Mouse (Mus musculus): ENCODE measurements around the gene Ppp1r27. TPM values are rescaled to one million over a fixed set of nuclear protein-coding genes. Genes with fewer than 3 reads are reported as not detected.

The Ppp1r27 gene
- polyA plus RNA-seq, 1 experiment from 2014 or later, result 0.24 TPM

DNA sequence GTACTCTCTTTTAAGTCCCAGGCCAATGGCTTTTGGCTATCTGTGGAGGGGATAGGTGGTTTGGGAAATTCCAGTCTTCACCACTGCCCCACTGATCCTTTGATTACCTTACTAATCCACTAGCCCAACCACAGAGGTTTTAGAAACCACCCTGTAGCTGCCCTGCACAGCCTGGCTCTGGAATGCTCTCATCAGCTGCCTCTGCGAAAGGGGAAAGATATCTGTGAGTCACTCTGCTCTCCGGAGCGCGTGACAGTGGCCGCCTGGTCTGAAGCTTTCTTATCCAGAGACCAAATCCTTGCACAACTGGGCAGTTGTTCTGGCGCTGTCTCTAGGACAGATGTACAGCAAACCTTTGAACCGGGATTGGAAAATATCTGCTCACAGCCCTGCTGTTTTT lies 3.9 kb upstream of the Ppp1r27 start:
- H3K4me3 ChIP-seq (ENCODE audit: low read depth, low read length), result no peak overlapping the region
- no peak overlapping the region for H3K9ac ChIP-seq (ENCODE audit: low read length)
- DNase-seq (ENCODE audit: low spot score) (no peak), ATAC-seq (replicated peaks; ENCODE audit: low FRiP score, low TSS enrichment, low read depth) (no peak)
- H3K9me3 ChIP-seq (ENCODE audit: control insufficient read depth, low read length), result peaks cover 3% of the 10 kb centered on the region; the same call in 1 of the 2 replicates
- H3K4me2 ChIP-seq (ENCODE audit: low read length), result no peak overlapping the region
- H3K27ac ChIP-seq (ENCODE audit: low read depth), result no peak overlapping the region
- H3K36me3 ChIP-seq (ENCODE audit: control insufficient read depth, insufficient read depth, low read length), result peaks cover 9% of the 10 kb centered on the region
- no peaks in the 10 kb centered on the region for H3K27me3 ChIP-seq (replicated peaks; ENCODE audit: control insufficient read depth, insufficient read depth, low read length)
- WGBS, result 71% methylated on average over 7 of the region's 7 CpGs
- peaks cover 4% of the 10 kb centered on the region for H3K4me1 ChIP-seq (replicated peaks; ENCODE audit: control insufficient read depth, insufficient read depth, low read length)

DNA sequence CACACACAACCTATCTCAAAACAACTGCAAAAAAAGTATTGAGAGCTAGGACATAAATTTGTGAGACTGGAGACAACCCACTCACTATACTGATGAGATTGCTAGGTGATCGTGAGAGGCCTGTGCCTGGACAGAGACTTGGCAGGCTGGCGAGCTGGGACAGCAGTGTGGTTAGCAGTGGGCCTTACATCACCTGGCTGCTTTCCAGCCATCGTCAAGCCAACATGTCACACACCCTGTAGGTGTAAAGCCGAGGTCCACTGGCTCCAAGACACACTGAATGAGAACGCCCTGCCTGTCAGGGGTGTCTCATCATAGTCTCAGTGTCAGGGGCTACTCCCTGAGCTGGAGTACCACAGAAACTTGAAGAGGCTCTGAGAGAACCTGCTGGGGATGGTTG lies 1.8 kb upstream of the Ppp1r27 start:
- H3K27me3 ChIP-seq (replicated peaks; ENCODE audit: control insufficient read depth, insufficient read depth, low read length), result no peaks in the 10 kb centered on the region
- no peak overlapping the region for H3K27ac ChIP-seq (ENCODE audit: low read depth)
- no peak overlapping the region for H3K4me3 ChIP-seq (ENCODE audit: low read depth, low read length)
- H3K9me3 ChIP-seq (ENCODE audit: control insufficient read depth, low read length), result peaks cover 2% of the 10 kb centered on the region; the same call in 1 of the 2 replicates
- DNase-seq (ENCODE audit: low spot score), result no peak
- no peaks in the 10 kb centered on the region for H3K36me3 ChIP-seq (ENCODE audit: control insufficient read depth, insufficient read depth, low read length)
- no peak overlapping the region for H3K4me2 ChIP-seq (ENCODE audit: low read length)
- ATAC-seq (replicated peaks; ENCODE audit: low FRiP score, low TSS enrichment, low read depth), result no peak
- peaks cover 15% of the 10 kb centered on the region for H3K4me1 ChIP-seq (replicated peaks; ENCODE audit: control insufficient read depth, insufficient read depth, low read length)
- WGBS, result 73% methylated on average over 5 of the region's 5 CpGs
- no peak overlapping the region for H3K9ac ChIP-seq (ENCODE audit: low read length)

DNA sequence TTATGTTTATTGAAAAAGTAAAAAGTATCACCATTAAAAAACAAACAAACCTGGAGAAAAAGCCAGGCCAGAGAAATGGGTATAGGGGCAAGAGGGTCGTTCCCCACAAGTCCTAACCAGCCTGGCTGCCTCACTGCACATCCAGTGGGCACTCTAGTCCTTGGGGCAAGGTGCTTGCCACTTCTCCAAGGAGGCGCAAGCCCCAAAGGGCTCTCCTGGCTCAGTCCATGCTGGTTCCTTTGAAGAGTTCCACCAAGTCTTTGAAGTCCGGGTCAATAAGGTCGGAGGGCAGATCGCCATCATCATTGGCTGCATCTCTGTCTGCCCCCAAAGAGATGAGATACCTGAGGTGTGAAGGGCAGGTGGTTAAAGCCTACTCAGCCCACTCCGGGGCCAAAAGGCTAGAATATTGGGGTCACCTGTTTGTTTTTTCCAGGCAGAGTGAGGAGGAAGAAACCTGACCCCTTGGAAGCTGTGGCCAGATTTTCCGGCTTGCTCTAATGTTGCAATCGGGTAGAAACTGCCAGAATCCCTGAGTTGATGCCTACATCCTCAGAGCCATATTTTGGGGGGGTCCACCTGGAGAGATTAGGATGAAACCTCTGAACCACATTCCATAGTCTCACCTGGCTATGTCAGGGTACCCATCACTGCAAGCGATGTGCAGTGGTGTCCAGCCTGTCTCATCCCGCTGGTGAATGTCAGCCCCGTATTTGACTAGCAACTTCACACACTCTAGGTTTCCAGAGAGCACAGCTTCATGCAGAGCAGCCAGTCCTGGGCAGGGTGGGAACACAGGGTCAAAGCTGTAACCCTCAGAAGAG lies 734 bp downstream of the Ppp1r27 start:
- H3K4me1 ChIP-seq (replicated peaks; ENCODE audit: control insufficient read depth, insufficient read depth, low read length), result peaks cover 15% of the 10 kb centered on the region
- H3K9ac ChIP-seq (ENCODE audit: low read length), result peak overlapping the region; percentile 89
- peak overlapping the region; percentile 83 for H3K4me3 ChIP-seq (ENCODE audit: low read depth, low read length)
- H3K27me3 ChIP-seq (replicated peaks; ENCODE audit: control insufficient read depth, insufficient read depth, low read length), result no peaks in the 10 kb centered on the region
- WGBS, result 66% methylated on average over 11 of the region's 11 CpGs
- H3K4me2 ChIP-seq (ENCODE audit: low read length), result peak overlapping the region; percentile 89
- DNase-seq (ENCODE audit: low spot score), result no peak
- peaks cover 5% of the 10 kb centered on the region for H3K36me3 ChIP-seq (ENCODE audit: control insufficient read depth, insufficient read depth, low read length)
- peak; percentile 41 for ATAC-seq (replicated peaks; ENCODE audit: low FRiP score, low TSS enrichment, low read depth)
- H3K9me3 ChIP-seq (ENCODE audit: control insufficient read depth, low read length), result no peaks in the 10 kb centered on the region
- H3K27ac ChIP-seq (ENCODE audit: low read depth), result peak overlapping the region; percentile 84; the same call in 1 of the 2 replicates

DNA sequence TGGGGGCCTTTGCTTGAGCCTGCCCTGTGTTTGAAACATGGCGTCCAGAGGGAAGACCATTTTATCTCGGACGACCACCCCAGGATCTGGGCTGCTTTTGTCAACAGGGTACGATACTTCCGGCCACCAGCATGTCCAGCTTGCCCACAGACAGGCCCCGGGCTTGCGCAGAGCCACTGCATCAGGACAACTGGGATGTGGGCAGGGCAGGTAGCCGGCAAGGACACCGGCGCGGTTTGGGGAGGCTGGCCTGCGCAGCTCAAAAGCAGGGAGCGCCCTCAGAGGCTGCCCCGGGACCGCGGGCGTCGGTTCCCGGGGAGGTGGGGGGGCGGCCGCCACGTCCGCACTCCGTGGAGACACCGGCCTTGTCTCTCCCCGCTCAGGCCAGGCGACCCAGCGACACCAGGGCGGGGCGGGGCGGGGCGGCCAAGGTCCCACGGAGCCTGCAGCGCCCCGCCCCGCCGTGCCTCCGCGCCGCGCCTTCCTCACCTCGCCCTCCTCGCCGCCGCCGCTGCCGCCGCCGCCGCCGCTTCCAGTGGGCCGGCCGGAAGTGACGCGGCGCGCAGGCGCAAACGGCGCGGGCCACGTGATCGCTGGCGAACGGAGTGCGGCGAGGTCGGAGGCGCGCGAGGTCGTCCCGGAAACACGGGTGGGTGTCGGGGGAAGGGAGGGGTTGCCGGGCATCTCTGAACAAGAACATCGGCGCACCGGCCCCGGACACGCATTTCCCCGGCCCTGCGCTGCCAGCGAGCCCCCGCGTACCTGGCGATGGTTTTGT lies 1.6 kb downstream of the Ppp1r27 start, which contains the start of gene Mcrip1:
Mcrip1 (minus strand) TSS at position 560 of the 778 bp plus-strand sequence.
- Histone ChIP-seq H3K4me2 (ENCODE audit: low read length) (peak within 1 kb of the TSS; percentile 89), H3K27ac (ENCODE audit: low read depth) (peak within 1 kb of the TSS; percentile 84), H3K4me3 (ENCODE audit: low read depth, low read length) (peak within 1 kb of the TSS; percentile 83), H3K27me3 (replicated peaks; ENCODE audit: control insufficient read depth, insufficient read depth, low read length) (no peaks in the 10 kb centered on the region), H3K9me3 (ENCODE audit: control insufficient read depth, low read length) (no peaks in the 10 kb centered on the region), H3K36me3 (ENCODE audit: control insufficient read depth, insufficient read depth, low read length) (peaks cover 13% of the 10 kb centered on the region), H3K4me1 (replicated peaks; ENCODE audit: control insufficient read depth, insufficient read depth, low read length) (peaks cover 15% of the 10 kb centered on the region), H3K9ac (ENCODE audit: low read length) (peak within 1 kb of the TSS; percentile 89)
- DNase-seq (ENCODE audit: low spot score) (peak; percentile 91), ATAC-seq (replicated peaks; ENCODE audit: low FRiP score, low TSS enrichment, low read depth) (peak; percentile 82)
- WGBS, result under 1% methylated on average over 76 of the region's 87 CpGs

DNA sequence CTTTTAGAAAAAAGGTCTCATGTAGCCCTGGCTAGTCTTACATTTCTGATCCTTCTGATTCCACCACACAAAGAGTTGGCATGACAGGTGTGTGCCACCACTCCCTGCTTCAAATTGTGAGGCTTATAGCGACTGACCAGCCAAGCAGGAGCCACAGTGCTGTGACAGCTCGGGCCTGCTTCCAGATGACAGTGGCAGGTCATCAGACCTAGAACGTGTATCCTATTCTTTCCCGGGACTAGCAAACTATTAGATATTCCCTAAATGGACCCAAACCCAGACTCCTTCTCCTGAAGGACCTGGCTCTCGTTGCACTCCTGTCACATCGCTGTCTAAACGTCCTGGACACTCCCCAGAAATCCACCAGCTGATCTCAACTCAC lies 2.2 kb downstream of the Ppp1r27 start:
- H3K27me3 ChIP-seq (replicated peaks; ENCODE audit: control insufficient read depth, insufficient read depth, low read length), result no peaks in the 10 kb centered on the region
- peak overlapping the region; percentile 89 for H3K4me2 ChIP-seq (ENCODE audit: low read length)
- peaks cover 15% of the 10 kb centered on the region for H3K4me1 ChIP-seq (replicated peaks; ENCODE audit: control insufficient read depth, insufficient read depth, low read length)
- WGBS, result 18% methylated on average over 7 of the region's 7 CpGs
- peak overlapping the region; percentile 84 for H3K27ac ChIP-seq (ENCODE audit: low read depth)
- H3K36me3 ChIP-seq (ENCODE audit: control insufficient read depth, insufficient read depth, low read length), result peaks cover 19% of the 10 kb centered on the region
- ATAC-seq (replicated peaks; ENCODE audit: low FRiP score, low TSS enrichment, low read depth), result no peak
- DNase-seq (ENCODE audit: low spot score), result no peak
- peak overlapping the region; percentile 89 for H3K9ac ChIP-seq (ENCODE audit: low read length)
- H3K9me3 ChIP-seq (ENCODE audit: control insufficient read depth, low read length), result no peaks in the 10 kb centered on the region
- H3K4me3 ChIP-seq (ENCODE audit: low read depth, low read length), result peak overlapping the region; percentile 83

DNA sequence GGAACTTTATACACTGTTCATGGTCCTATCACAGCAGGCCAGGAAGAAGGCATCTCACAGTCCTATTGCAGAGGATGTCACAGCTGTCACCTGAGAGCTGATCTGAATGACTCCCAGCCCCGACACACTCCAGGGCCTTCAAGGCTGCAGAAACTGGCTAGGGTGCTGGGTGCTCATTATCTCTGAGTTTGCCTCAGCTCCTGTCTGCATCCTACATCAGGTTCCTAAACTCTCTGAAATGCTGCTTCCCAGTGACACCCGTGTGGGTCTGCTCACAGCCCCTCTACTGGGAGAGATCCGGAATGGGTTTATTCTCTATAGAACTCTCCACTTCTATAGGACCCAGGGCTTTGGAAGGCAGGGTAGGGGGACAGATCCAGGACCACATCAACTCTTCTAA lies 2.7 kb downstream of the Ppp1r27 start:
- peak overlapping the region; percentile 83 for H3K4me3 ChIP-seq (ENCODE audit: low read depth, low read length)
- H3K4me2 ChIP-seq (ENCODE audit: low read length), result peak overlapping the region; percentile 89
- 85% methylated on average over 3 of the region's 3 CpGs for WGBS
- H3K27ac ChIP-seq (ENCODE audit: low read depth), result peak overlapping the region; percentile 84; the same call in 1 of the 2 replicates
- H3K9me3 ChIP-seq (ENCODE audit: control insufficient read depth, low read length), result no peaks in the 10 kb centered on the region
- H3K9ac ChIP-seq (ENCODE audit: low read length), result peak overlapping the region; percentile 89
- peaks cover 15% of the 10 kb centered on the region for H3K4me1 ChIP-seq (replicated peaks; ENCODE audit: control insufficient read depth, insufficient read depth, low read length)
- H3K36me3 ChIP-seq (ENCODE audit: control insufficient read depth, insufficient read depth, low read length), result peaks cover 25% of the 10 kb centered on the region
- ATAC-seq (replicated peaks; ENCODE audit: low FRiP score, low TSS enrichment, low read depth), result no peak
- no peaks in the 10 kb centered on the region for H3K27me3 ChIP-seq (replicated peaks; ENCODE audit: control insufficient read depth, insufficient read depth, low read length)
- DNase-seq (ENCODE audit: low spot score), result no peak

DNA sequence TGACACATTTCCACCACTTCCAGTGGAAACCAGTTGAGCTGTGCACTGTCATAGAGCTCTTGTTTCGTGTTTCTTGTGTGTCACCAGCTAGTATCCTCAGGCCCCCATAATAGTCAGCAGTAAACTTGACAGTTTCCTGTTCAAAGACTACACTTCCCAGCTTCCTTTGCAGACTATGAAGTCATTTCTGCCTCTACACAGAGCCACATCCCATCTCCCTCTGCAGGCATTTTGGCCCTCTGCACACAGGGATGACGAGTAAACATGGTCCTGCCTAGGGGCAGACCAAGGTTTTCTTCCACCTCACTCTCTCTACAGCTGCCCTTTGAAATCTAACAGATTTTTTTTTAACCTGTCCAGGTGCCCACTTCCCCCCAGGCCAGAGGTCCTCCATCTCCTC lies 3.5 kb downstream of the Ppp1r27 start:
- ATAC-seq (replicated peaks; ENCODE audit: low FRiP score, low TSS enrichment, low read depth) (no peak), DNase-seq (ENCODE audit: low spot score) (no peak)
- no peak overlapping the region for H3K4me2 ChIP-seq (ENCODE audit: low read length)
- no peak overlapping the region for H3K27ac ChIP-seq (ENCODE audit: low read depth)
- no peak overlapping the region for H3K4me3 ChIP-seq (ENCODE audit: low read depth, low read length)
- no peak overlapping the region for H3K9ac ChIP-seq (ENCODE audit: low read length)
- peaks cover 32% of the 10 kb centered on the region for H3K36me3 ChIP-seq (ENCODE audit: control insufficient read depth, insufficient read depth, low read length)
- H3K9me3 ChIP-seq (ENCODE audit: control insufficient read depth, low read length), result no peaks in the 10 kb centered on the region
- H3K27me3 ChIP-seq (replicated peaks; ENCODE audit: control insufficient read depth, insufficient read depth, low read length), result no peaks in the 10 kb centered on the region
- H3K4me1 ChIP-seq (replicated peaks; ENCODE audit: control insufficient read depth, insufficient read depth, low read length), result peaks cover 15% of the 10 kb centered on the region
- 52% methylated on average over 2 of the region's 2 CpGs for WGBS

DNA sequence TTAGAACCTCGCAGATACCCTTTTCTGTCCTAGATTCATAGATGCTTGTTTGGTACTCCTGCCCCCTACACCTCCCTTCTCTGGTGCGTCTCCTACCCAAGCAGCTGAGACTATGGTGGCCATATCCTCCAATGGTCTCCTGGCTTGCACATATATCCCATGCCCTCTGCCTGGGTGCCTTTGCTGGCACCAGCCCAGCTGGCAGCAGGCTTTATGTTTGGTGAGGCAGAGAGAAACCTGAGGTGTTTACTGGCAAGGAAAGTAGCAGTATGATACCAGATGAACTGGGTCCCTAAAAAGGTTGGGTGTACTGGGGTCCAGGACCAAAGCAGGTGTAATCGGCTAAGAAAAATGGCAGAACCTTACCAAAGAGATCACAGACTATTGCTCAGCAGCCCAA lies 5.0 kb downstream of the Ppp1r27 start:
- Histone ChIP-seq H3K9ac (ENCODE audit: low read length) (no peak overlapping the region), H3K4me2 (ENCODE audit: low read length) (no peak overlapping the region), H3K4me1 (replicated peaks; ENCODE audit: control insufficient read depth, insufficient read depth, low read length) (peaks cover 15% of the 10 kb centered on the region), H3K27ac (ENCODE audit: low read depth) (no peak overlapping the region), H3K4me3 (ENCODE audit: low read depth, low read length) (no peak overlapping the region), H3K36me3 (ENCODE audit: control insufficient read depth, insufficient read depth, low read length) (peaks cover 43% of the 10 kb centered on the region), H3K9me3 (ENCODE audit: control insufficient read depth, low read length) (no peaks in the 10 kb centered on the region), H3K27me3 (replicated peaks; ENCODE audit: control insufficient read depth, insufficient read depth, low read length) (no peaks in the 10 kb centered on the region)
- DNase-seq (ENCODE audit: low spot score), result no peak
- WGBS, result 100% methylated on average over 3 of the region's 3 CpGs
- ATAC-seq (replicated peaks; ENCODE audit: low FRiP score, low TSS enrichment, low read depth), result no peak
